Comparison of ENCODE assay signal across 25 mouse cellular contexts in the genomic region with DNA sequence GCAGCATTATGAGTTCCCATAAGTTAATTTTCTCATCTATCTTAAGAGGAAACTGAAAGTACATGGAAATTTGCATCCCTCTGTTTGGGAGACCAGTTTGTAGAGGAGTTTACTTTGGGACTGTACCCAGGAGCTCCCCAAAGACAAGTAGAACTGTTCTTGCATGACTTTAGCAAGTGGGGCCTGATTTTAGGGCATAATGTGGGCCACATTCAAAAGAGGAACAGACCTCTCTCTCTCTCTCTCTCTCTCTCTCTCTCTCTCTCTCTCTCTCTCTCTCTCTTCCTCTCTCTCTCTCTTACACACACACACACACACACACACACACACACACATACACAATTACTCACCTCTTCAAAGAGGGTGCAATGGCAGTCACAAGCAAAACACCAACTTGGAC.
"Had no signal": no experiment of that assay in that cellular context is flagged by ENCODE, and none has a peak within 500 bp of the region (broad histone marks: within the 10 kb centered on the region; RNA-seq: fewer than 3 reads in every experiment).

No protein-coding gene starts in this region.

- ATAC-seq: hindbrain, postnatal 0 days; intestine, embryonic 16.5 days had no signal

- H3K9me3 ChIP-seq: heart, embryonic 10.5 days; heart, embryonic 12.5 days; hindbrain, embryonic 13.5 days; hindbrain, embryonic 15.5 days; kidney, embryonic 15.5 days; liver, embryonic 13.5 days had no signal

- H3K4me2 ChIP-seq: heart, embryonic 12.5 days; hindbrain, embryonic 13.5 days; hindbrain, embryonic 15.5 days; kidney, embryonic 15.5 days; limb, embryonic 12.5 days; liver, embryonic 11.5 days; liver, embryonic 13.5 days had no signal

- H3K4me3 ChIP-seq: heart, embryonic 10.5 days; heart, embryonic 12.5 days; hindbrain, embryonic 13.5 days; hindbrain, embryonic 15.5 days; kidney, embryonic 15.5 days; limb, embryonic 12.5 days; liver, embryonic 13.5 days had no signal

- H3K27ac ChIP-seq: heart, embryonic 10.5 days; hindbrain, embryonic 13.5 days; hindbrain, embryonic 15.5 days; hindbrain, postnatal 0 days; kidney, embryonic 15.5 days; kidney, postnatal 0 days; limb, embryonic 12.5 days; liver, embryonic 13.5 days had no signal

- H3K9ac ChIP-seq: heart, embryonic 12.5 days; hindbrain, embryonic 13.5 days; hindbrain, embryonic 15.5 days; kidney, embryonic 15.5 days; limb, embryonic 12.5 days; liver, embryonic 13.5 days had no signal

- H3K27me3 ChIP-seq: heart, embryonic 12.5 days; hindbrain, embryonic 13.5 days; hindbrain, embryonic 15.5 days; kidney, embryonic 15.5 days; limb, embryonic 12.5 days; liver, embryonic 13.5 days had no signal

- H3K4me1 ChIP-seq: heart, embryonic 10.5 days; heart, embryonic 12.5 days; hindbrain, embryonic 13.5 days; hindbrain, embryonic 15.5 days had no signal

- DNase-seq: gastrocnemius, postnatal 14 days; gastrocnemius, postnatal 36 days; heart, adult 18-20 months; heart, postnatal 14 days; heart, postnatal 36 days; kidney, adult 11 months; kidney, adult 2 months; kidney, adult 9 months; kidney, postnatal 14 days; kidney, postnatal 36 days; layer of hippocampus, adult 9-11 months; layer of hippocampus, postnatal 36 days; left cerebral cortex, postnatal 4 days; liver; liver, embryonic 13.5 days had no signal

- H3K36me3 ChIP-seq: heart, embryonic 10.5 days; heart, embryonic 12.5 days; hindbrain, embryonic 13.5 days; hindbrain, embryonic 15.5 days; kidney, embryonic 15.5 days; limb, embryonic 12.5 days; liver, embryonic 13.5 days had no signal
